Mouse (Mus musculus): ENCODE measurements around the gene Pcsk2. TPM values are rescaled to one million over a fixed set of nuclear protein-coding genes. Genes with fewer than 3 reads are reported as not detected.

Gene Pcsk2
- polyA plus RNA-seq, 1 experiment from 2014 or later: not detected

- WGBS (ENCODE audit: missing documents): 75% methylated on average over 8 of the region's 10 CpGs
- H3K79me2 ChIP-seq (ENCODE audit: inconsistent target): no peaks in the 10 kb centered on the region
- H3K36me3 ChIP-seq (ENCODE audit: inconsistent target): no peaks in the 10 kb centered on the region
- H3K4me3 ChIP-seq (ENCODE audit: inconsistent target): no peak overlapping the region
- no peak overlapping the region for H3K27ac ChIP-seq
Observed at GRCm38 (mm10) chr2:143732501-143732900, 186.5 kb downstream of the Pcsk2 start.

GRCm38 (mm10) chr2:143735442-143735841, 189.5 kb downstream of the Pcsk2 start:
- Histone ChIP-seq H3K79me2 (ENCODE audit: inconsistent target) (no peaks in the 10 kb centered on the region), H3K27ac (no peak overlapping the region), H3K4me3 (ENCODE audit: inconsistent target) (no peak overlapping the region), H3K36me3 (ENCODE audit: inconsistent target) (no peaks in the 10 kb centered on the region)
- 81% methylated on average over 3 of the region's 3 CpGs for WGBS (ENCODE audit: missing documents)

- 89% methylated on average over 7 of the region's 7 CpGs for WGBS (ENCODE audit: missing documents)
- no peak overlapping the region for H3K4me3 ChIP-seq (ENCODE audit: inconsistent target)
Observed at GRCm38 (mm10) chr2:143739475-143740226, 193.7 kb downstream of the Pcsk2 start.

GRCm38 (mm10) chr2:143742436-143742835, 196.5 kb downstream of the Pcsk2 start:
- Histone ChIP-seq H3K4me3 (ENCODE audit: inconsistent target) (no peak overlapping the region), H3K79me2 (ENCODE audit: inconsistent target) (no peaks in the 10 kb centered on the region)
- WGBS (ENCODE audit: missing documents): 90% methylated on average over 5 of the region's 5 CpGs

More at GRCm38 (mm10) chr2:143739475-143740226, 193.7 kb downstream of the Pcsk2 start:
- Histone ChIP-seq H3K36me3 (ENCODE audit: inconsistent target) (no peaks in the 10 kb centered on the region), H3K79me2 (ENCODE audit: inconsistent target) (no peaks in the 10 kb centered on the region), H3K27ac (no peak overlapping the region)

GRCm38 (mm10) chr2:143743081-143743480, 197.1 kb downstream of the Pcsk2 start:
- Histone ChIP-seq H3K4me3 (ENCODE audit: inconsistent target) (no peak overlapping the region), H3K79me2 (ENCODE audit: inconsistent target) (no peaks in the 10 kb centered on the region), H3K27ac (no peak overlapping the region), H3K36me3 (ENCODE audit: inconsistent target) (no peaks in the 10 kb centered on the region)
- 89% methylated on average over 4 of the region's 4 CpGs for WGBS (ENCODE audit: missing documents)

More at GRCm38 (mm10) chr2:143742436-143742835, 196.5 kb downstream of the Pcsk2 start:
- Histone ChIP-seq H3K36me3 (ENCODE audit: inconsistent target) (no peaks in the 10 kb centered on the region), H3K27ac (no peak overlapping the region)

- H3K79me2 ChIP-seq (ENCODE audit: inconsistent target): no peaks in the 10 kb centered on the region
- WGBS (ENCODE audit: missing documents): 68% methylated on average over 9 of the region's 9 CpGs
- no peak overlapping the region for H3K27ac ChIP-seq
- no peaks in the 10 kb centered on the region for H3K36me3 ChIP-seq (ENCODE audit: inconsistent target)
- no peak overlapping the region for H3K4me3 ChIP-seq (ENCODE audit: inconsistent target)
Observed at GRCm38 (mm10) chr2:143752051-143752788, 206.3 kb downstream of the Pcsk2 start.

- 8% methylated on average over 4 of the region's 4 CpGs for WGBS (ENCODE audit: missing documents)
- Histone ChIP-seq H3K4me3 (ENCODE audit: inconsistent target) (no peak overlapping the region), H3K27ac (no peak overlapping the region), H3K36me3 (ENCODE audit: inconsistent target) (no peaks in the 10 kb centered on the region), H3K79me2 (ENCODE audit: inconsistent target) (no peaks in the 10 kb centered on the region)
Observed at GRCm38 (mm10) chr2:143776448-143776847, 230.5 kb downstream of the Pcsk2 start.

GRCm38 (mm10) chr2:143780310-143780709, 234.4 kb downstream of the Pcsk2 start:
- 93% methylated on average over 2 of the region's 2 CpGs for WGBS (ENCODE audit: missing documents)
- Histone ChIP-seq H3K36me3 (ENCODE audit: inconsistent target) (no peaks in the 10 kb centered on the region), H3K27ac (no peak overlapping the region)

GRCm38 (mm10) chr2:143789911-143790310, 244.0 kb downstream of the Pcsk2 start:
- Histone ChIP-seq H3K79me2 (ENCODE audit: inconsistent target) (no peaks in the 10 kb centered on the region), H3K4me3 (ENCODE audit: inconsistent target) (no peak overlapping the region), H3K36me3 (ENCODE audit: inconsistent target) (no peaks in the 10 kb centered on the region), H3K27ac (no peak overlapping the region)
- WGBS (ENCODE audit: missing documents): 86% methylated on average over 5 of the region's 5 CpGs

More at GRCm38 (mm10) chr2:143780310-143780709, 234.4 kb downstream of the Pcsk2 start:
- Histone ChIP-seq H3K4me3 (ENCODE audit: inconsistent target) (no peak overlapping the region), H3K79me2 (ENCODE audit: inconsistent target) (no peaks in the 10 kb centered on the region)

GRCm38 (mm10) chr2:143795858-143796257, 249.9 kb downstream of the Pcsk2 start:
- Histone ChIP-seq H3K36me3 (ENCODE audit: inconsistent target) (no peaks in the 10 kb centered on the region), H3K27ac (no peak overlapping the region), H3K79me2 (ENCODE audit: inconsistent target) (no peaks in the 10 kb centered on the region), H3K4me3 (ENCODE audit: inconsistent target) (no peak overlapping the region)
- WGBS (ENCODE audit: missing documents): 87% methylated on average over 4 of the region's 4 CpGs

- Histone ChIP-seq H3K36me3 (ENCODE audit: inconsistent target) (no peaks in the 10 kb centered on the region), H3K27ac (no peak overlapping the region), H3K79me2 (ENCODE audit: inconsistent target) (no peaks in the 10 kb centered on the region), H3K4me3 (ENCODE audit: inconsistent target) (no peak overlapping the region)
- 75% methylated on average over 4 of the region's 4 CpGs for WGBS (ENCODE audit: missing documents)
Observed at GRCm38 (mm10) chr2:143796335-143797013, 250.5 kb downstream of the Pcsk2 start.

- H3K27ac ChIP-seq: no peak overlapping the region
- WGBS (ENCODE audit: missing documents): 62% methylated on average over 5 of the region's 5 CpGs
- H3K79me2 ChIP-seq (ENCODE audit: inconsistent target): no peaks in the 10 kb centered on the region
- H3K36me3 ChIP-seq (ENCODE audit: inconsistent target): no peaks in the 10 kb centered on the region
- H3K4me3 ChIP-seq (ENCODE audit: inconsistent target): no peak overlapping the region
Observed at GRCm38 (mm10) chr2:143801097-143801496, 255.1 kb downstream of the Pcsk2 start.

- Histone ChIP-seq H3K36me3 (ENCODE audit: inconsistent target) (no peaks in the 10 kb centered on the region), H3K4me3 (ENCODE audit: inconsistent target) (no peak overlapping the region), H3K79me2 (ENCODE audit: inconsistent target) (no peaks in the 10 kb centered on the region), H3K27ac (no peak overlapping the region)
- 81% methylated on average over 14 of the region's 15 CpGs for WGBS (ENCODE audit: missing documents)
Observed at GRCm38 (mm10) chr2:143806140-143806923, 260.4 kb downstream of the Pcsk2 start.

Data from macrophage (primary cell).